Mouse (Mus musculus) liver, embryonic 16.5 days (tissue): ENCODE measurements around the gene Wiz. TPM values are rescaled to one million over a fixed set of nuclear protein-coding genes. Genes with fewer than 3 reads are reported as not detected.

Source experiments
- ATAC-seq: fragments of 200-750 bp; cut with Nextera tagmentation; 2 replicates; pipeline ENCODE4 v1.8.0; 2017; ENCODE audit warnings: low read depth, mild to moderate bottlenecking, moderate number of reproducible peaks, moderate library complexity
- H3K27ac ChIP-seq: fragments of 300-500 bp; sonication (generic); 2 replicates; pipeline ENCODE4 v1.5.1; 2014; ENCODE audit warnings: mild to moderate bottlenecking, low read length
- H3K27me3 ChIP-seq: fragments of 300-500 bp; sonication (generic); 2 replicates; pipeline ENCODE4 v1.6.1; 2014; ENCODE audit warnings: low read depth, low read length, mixed read lengths; ENCODE audit not compliant: control insufficient read depth, insufficient read depth
- H3K36me3 ChIP-seq: fragments of 300-500 bp; sonication (generic); 2 replicates; pipeline ENCODE4 v1.6.1; 2014; ENCODE audit warnings: mild to moderate bottlenecking; ENCODE audit not compliant: control insufficient read depth, insufficient read depth
- H3K4me1 ChIP-seq: fragments of 300-500 bp; sonication (generic); 2 replicates; pipeline ENCODE4 v1.6.1; 2014; ENCODE audit warnings: low read depth, low read length, mixed read lengths; ENCODE audit not compliant: control insufficient read depth
- H3K4me2 ChIP-seq: fragments of 300-500 bp; sonication (generic); 2 replicates; pipeline ENCODE4 v1.6.1; 2014; ENCODE audit warnings: low read depth, low read length, mixed read lengths
- H3K4me3 ChIP-seq: fragments of 300-500 bp; sonication (generic); 2 replicates; pipeline ENCODE4 v1.5.1; 2014; ENCODE audit warnings: low read depth, mild to moderate bottlenecking, low read length
- H3K9ac ChIP-seq: fragments of 300-500 bp; sonication (generic); 2 replicates; pipeline ENCODE4 v1.6.1; 2014; ENCODE audit warnings: low read depth, low read length
- H3K9me3 ChIP-seq: fragments of 300-500 bp; sonication (generic); replicated peaks from 2 replicates; pipeline ENCODE4 v1.6.1; 2016; ENCODE audit warnings: low read length; ENCODE audit not compliant: control insufficient read depth
- WGBS: fragments of 180-500 bp; shearing (Covaris S2); extraction: QIAGEN DNeasy Blood & Tissue Kit; methylation state at CpG from one replicate; pipeline ENCODE4 v1.1.7; 2014; ENCODE audit not compliant: insufficient replicate concordance; 5-methylcytosine and 5-hydroxymethylcytosine counted together
- polyA plus RNA-seq: library from polyadenylated mRNA; unstranded; fragments of >200 nt; fragmentation: Nextera tagmentation; extraction: Ambion mirVana; gene quantifications from 2 replicates; pipeline ENCODE4 v1.2.1, GENCODE M21; 2015

Wiz gene
- polyA plus RNA-seq, 1 experiment from 2014 or later, result 5.8 TPM

GRCm38 (mm10) chr17:32388370-32389100, 704 bp downstream of the Wiz start:
- peak overlapping the region; percentile 78 for H3K9ac ChIP-seq
- H3K27ac ChIP-seq, result peak overlapping the region; percentile 73
- H3K36me3 ChIP-seq, result no peaks in the 10 kb centered on the region
- peak overlapping the region; percentile 79 for H3K4me3 ChIP-seq
- WGBS, result 2% methylated on average over 33 of the region's 39 CpGs
- H3K4me1 ChIP-seq, result peaks cover 26% of the 10 kb centered on the region
- H3K4me2 ChIP-seq, result peak overlapping the region; percentile 99
- peak; percentile 65 for ATAC-seq
- no peaks in the 10 kb centered on the region for H3K27me3 ChIP-seq
- H3K9me3 ChIP-seq, result no peaks in the 10 kb centered on the region

GRCm38 (mm10) chr17:32387986-32388369, 1.3 kb downstream of the Wiz start:
- Histone ChIP-seq H3K36me3 (no peaks in the 10 kb centered on the region), H3K4me2 (peak overlapping the region; percentile 99), H3K27ac (peak overlapping the region; percentile 30), H3K27me3 (no peaks in the 10 kb centered on the region), H3K4me1 (peaks cover 24% of the 10 kb centered on the region), H3K9ac (peak overlapping the region; percentile 78), H3K4me3 (peak overlapping the region; percentile 79; the same call in 1 of the 2 replicates), H3K9me3 (no peaks in the 10 kb centered on the region)
- no peak for ATAC-seq
- WGBS, result 65% methylated on average over 7 of the region's 7 CpGs

GRCm38 (mm10) chr17:32386659-32387432, 2.4 kb downstream of the Wiz start:
- Histone ChIP-seq H3K4me1 (peaks cover 20% of the 10 kb centered on the region), H3K36me3 (no peaks in the 10 kb centered on the region), H3K4me3 (no peak overlapping the region), H3K4me2 (no peak overlapping the region), H3K27ac (no peak overlapping the region), H3K27me3 (no peaks in the 10 kb centered on the region), H3K9me3 (no peaks in the 10 kb centered on the region), H3K9ac (no peak overlapping the region)
- 47% methylated on average over 9 of the region's 9 CpGs for WGBS
- ATAC-seq, result no peak

- Histone ChIP-seq H3K27ac (no peak overlapping the region), H3K4me2 (no peak overlapping the region), H3K9ac (no peak overlapping the region), H3K4me1 (peaks cover 13% of the 10 kb centered on the region), H3K36me3 (no peaks in the 10 kb centered on the region), H3K9me3 (no peaks in the 10 kb centered on the region), H3K27me3 (no peaks in the 10 kb centered on the region), H3K4me3 (no peak overlapping the region)
- ATAC-seq, result no peak
- 74% methylated on average over 5 of the region's 5 CpGs for WGBS
Observed at GRCm38 (mm10) chr17:32383661-32384060, 5.6 kb downstream of the Wiz start.

- H3K4me3 ChIP-seq, result no peak overlapping the region
- H3K36me3 ChIP-seq, result no peaks in the 10 kb centered on the region
- whole genome bisulfite sequencing, result 74% methylated on average over 7 of the region's 7 CpGs
- no peak for ATAC-seq
- no peak overlapping the region for H3K27ac ChIP-seq
- H3K9ac ChIP-seq, result no peak overlapping the region
- H3K4me2 ChIP-seq, result no peak overlapping the region
- no peaks in the 10 kb centered on the region for H3K9me3 ChIP-seq
- H3K27me3 ChIP-seq, result no peaks in the 10 kb centered on the region
- H3K4me1 ChIP-seq, result peaks cover 4% of the 10 kb centered on the region
Observed at GRCm38 (mm10) chr17:32382576-32382975, 6.7 kb downstream of the Wiz start.

GRCm38 (mm10) chr17:32378786-32379185, 10.5 kb downstream of the Wiz start:
- H3K4me2 ChIP-seq, result no peak overlapping the region
- ATAC-seq, result no peak
- WGBS, result 62% methylated on average over 2 of the region's 2 CpGs
- peaks cover 14% of the 10 kb centered on the region for H3K4me1 ChIP-seq
- no peaks in the 10 kb centered on the region for H3K27me3 ChIP-seq
- H3K9ac ChIP-seq, result no peak overlapping the region
- H3K9me3 ChIP-seq, result no peaks in the 10 kb centered on the region
- H3K4me3 ChIP-seq, result no peak overlapping the region
- peaks cover 5% of the 10 kb centered on the region for H3K36me3 ChIP-seq
- no peak overlapping the region for H3K27ac ChIP-seq

- WGBS, result 61% methylated on average over 9 of the region's 9 CpGs
- H3K9ac ChIP-seq, result no peak overlapping the region
- no peak overlapping the region for H3K27ac ChIP-seq
Observed at GRCm38 (mm10) chr17:32377137-32377536, 12.1 kb downstream of the Wiz start.

GRCm38 (mm10) chr17:32376475-32376874, 12.8 kb downstream of the Wiz start:
- WGBS, result 80% methylated on average over 15 of the region's 15 CpGs
- ATAC-seq, result no peak
- Histone ChIP-seq H3K9ac (no peak overlapping the region), H3K4me1 (peaks cover 14% of the 10 kb centered on the region), H3K27me3 (no peaks in the 10 kb centered on the region), H3K4me3 (no peak overlapping the region), H3K27ac (no peak overlapping the region), H3K9me3 (no peaks in the 10 kb centered on the region), H3K36me3 (peaks cover 5% of the 10 kb centered on the region), H3K4me2 (no peak overlapping the region)

More at GRCm38 (mm10) chr17:32377137-32377536, 12.1 kb downstream of the Wiz start:
- H3K9me3 ChIP-seq, result no peaks in the 10 kb centered on the region
- no peak overlapping the region; the same call in 1 of the 2 replicates for H3K4me2 ChIP-seq
- peaks cover 14% of the 10 kb centered on the region for H3K4me1 ChIP-seq
- H3K36me3 ChIP-seq, result peaks cover 5% of the 10 kb centered on the region
- ATAC-seq, result peak; percentile 74
- no peak overlapping the region for H3K4me3 ChIP-seq
- H3K27me3 ChIP-seq, result no peaks in the 10 kb centered on the region
